Mouse (Mus musculus): ENCODE results near the gene Adam11.

Gene Adam11

DNA sequence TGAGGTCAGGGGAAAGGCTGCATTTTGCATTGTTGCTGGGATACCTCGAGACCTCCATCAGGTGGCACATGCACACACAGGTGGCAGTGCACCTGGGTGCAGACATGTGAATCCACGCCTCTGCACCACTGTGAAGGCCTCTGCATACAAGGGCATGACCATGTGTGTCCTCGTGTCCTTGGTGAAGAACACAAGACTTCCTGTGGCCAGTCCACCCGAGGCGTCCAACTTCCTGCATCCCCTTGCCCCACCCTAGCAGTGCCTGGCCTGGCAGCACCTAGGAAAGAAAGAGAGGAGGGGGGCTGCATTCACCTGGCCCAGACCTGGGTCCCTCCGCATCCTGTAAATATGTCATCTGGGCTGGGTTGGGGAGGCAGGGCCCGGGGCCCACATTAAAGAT, 18.6 kb downstream of the Adam11 start:
- DNase-seq = no peak

DNA sequence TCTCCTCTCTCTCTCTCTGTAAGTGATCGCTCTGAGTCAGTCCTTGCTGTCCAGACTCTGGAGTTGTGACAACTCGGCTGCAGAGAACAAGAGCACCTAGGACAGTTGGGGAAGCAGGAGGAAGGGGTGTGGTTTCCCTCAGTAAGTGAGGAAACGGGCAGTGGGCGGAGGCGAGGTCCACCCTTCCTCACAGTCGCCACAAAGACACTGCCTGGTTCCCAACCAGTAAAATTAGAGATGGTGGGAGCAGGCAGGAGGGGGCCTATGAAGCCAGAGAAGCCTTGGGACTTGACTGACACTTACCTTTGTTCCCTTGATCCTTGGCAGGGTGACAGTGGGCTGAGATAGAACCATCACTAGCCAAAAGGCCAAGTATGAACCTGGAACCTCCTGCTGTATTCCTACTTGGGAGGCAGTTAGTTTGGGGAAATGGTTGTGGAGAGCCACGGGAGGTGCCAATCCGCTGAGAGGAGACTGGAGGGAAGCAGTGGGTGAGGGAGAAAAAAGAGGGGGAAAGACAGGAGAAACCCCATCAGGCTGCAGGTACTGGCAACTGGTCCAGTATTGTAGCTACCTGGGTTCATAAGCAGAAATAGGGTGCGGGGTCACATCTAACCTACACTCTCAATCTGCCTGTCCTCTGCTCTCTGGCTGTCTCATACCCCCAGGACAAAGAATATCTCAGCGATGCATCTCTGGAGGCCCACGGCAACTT, 19.2 kb downstream of the Adam11 start:
- DNase-seq = no peak

DNA sequence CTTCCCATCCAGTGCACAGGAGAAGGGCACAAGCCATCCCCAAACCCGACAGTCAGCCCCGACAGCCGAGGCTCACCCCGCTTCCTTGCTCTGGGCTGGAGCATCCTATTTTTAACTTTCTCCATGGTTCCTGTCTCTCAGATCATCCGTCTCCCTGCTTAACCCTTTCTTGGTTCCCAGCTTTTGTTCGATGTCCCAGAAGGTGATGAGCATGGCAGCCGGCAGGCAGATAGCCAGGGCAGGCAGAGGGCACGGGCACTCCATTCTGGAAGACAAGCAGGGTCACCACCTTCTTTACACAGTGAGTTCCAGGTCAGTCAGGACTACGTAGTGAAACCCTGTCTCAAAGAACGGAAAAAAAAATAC, 19.7 kb downstream of the Adam11 start:
- DNase-seq = no peak

DNA sequence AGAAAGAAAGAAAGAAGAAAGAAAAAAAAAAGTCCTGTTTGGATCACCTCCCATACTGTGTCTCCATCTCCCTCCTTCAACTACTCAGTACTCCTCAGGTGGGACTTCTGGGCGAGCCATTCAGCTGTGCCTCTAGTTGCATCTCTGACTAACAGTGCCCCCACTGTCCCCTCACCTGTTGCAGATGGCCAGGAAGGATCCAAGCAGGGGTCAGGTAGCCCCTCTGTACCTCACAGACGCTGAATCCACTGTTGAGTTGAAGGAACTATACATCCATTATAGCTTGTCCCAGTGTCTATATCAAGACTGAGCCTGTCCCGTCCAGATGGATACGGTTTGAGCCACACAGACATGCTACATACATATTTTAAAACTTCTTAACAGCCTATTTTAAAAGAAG, 20.3 kb downstream of the Adam11 start:
- DNase-seq = no peak

DNA sequence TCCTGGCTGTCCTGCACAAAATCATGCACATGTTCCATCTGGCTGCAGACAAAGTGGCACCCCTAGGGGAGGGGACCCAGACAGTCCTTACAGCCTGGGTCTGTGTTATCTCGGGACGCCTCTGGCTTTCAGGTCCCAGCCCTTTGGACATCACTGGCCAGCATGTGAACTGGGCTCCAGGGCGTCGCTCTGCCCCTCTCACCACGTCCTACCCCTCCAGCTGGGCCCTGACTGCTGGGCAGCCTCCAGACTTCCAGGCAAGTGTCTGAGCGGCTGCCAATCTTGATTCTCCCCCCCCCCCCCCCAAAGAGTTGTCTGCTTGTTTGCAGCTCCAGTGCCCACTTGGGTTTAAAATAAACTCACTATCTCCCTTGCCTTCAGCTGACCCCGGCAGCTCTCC, 22.2 kb downstream of the Adam11 start:
- no peak for DNase-seq

DNA sequence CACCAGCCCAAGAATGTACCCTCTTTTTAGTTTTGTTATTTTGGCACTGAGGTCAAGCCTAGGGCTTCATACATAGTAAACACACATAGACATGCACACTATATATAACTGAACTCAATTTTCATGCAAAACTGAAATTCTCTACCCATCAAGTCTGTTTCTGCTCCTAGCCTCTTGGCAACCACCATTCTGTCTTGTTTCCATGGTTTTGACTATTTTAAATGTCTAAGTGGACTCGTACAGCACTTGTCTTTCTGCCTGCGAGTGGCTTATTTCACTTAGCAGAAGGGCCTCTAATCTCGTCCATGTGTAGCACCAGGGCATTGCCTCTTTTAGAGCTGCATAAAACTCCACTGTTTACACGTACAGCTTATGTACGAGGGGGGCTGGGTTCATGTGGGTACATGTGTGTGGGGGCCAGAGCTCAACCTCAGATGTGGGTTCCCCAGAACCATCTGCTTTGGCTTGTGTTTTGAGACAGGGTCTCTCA, 26.5 kb downstream of the Adam11 start:
- DNase-seq = no peak

DNA sequence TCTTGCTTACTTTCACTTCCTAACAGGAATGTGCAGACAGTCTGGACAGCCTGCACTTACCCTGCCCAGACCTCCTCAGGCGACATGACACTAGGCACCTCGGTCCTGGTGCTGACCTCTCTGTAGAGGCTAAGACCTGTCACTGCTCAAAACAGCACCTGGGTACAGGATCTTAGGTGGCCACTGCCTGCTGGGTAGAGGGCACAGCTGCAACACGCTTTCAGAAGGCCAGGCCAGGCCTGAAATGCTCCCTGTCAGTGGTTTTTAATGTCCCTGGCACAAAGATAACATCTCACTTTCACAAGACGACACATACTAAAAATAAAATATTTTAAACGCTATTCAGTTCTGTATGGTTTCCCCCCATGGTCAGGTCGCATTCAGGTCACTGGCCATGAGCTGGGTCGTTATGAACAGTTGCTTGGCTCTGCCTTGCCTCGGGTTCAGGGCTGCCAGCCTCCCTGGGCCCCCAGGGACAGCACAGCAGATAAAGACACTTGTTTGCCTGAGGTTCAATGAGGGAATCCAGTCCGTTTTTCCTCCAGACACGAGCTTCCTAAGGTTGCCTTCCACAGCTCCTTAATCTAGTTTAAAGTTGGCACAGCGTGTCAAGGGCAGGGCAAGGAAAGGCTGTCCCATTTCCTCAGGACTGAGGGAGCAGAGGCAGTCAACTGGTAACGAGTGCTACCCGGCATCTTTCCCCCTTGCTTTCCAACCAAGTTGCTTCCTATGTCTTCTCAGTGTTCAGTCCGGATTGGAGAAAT, 30.6 kb downstream of the Adam11 start:
- no peak for DNase-seq

DNA sequence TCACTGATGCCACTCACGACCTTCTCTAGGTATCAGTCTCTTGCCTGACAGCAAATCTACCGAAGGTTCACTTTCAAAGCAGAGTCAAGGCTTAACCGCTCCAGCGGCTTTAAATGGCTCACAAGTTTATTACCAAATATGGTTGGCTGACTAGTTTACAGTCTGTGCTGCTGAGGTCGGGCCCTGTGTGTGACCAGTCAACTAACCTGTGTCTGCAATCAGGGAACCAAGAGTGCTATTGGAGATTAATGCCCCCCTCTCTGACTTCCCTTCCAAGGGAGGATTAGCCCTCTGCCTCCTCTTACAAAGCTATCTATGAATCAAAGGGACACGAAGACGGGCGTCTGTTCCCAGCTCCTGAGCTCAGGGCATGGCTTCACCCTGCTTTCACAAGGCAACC, 32.9 kb downstream of the Adam11 start:
- DNase-seq = no peak

DNA sequence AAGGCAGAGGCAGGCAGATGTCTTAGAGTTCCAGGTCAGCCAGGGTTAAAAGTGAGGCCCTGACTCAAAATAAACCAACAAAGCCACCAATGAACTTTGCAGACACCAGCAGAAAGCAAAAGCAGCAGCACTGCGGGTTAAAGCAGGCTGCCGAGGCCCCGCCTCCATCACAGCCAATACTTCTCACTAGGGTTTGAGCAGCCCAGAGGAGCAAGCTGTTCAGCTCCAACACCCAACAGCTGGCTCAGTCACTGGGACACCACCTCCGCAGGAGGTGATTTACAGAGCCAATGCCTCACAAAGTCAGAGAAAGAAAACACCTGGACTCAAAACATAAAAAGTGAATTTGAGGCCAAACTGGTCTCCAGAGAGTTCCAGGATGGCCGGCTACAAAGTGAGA, 42.2 kb downstream of the Adam11 start:
- DNase-seq = no peak

DNA sequence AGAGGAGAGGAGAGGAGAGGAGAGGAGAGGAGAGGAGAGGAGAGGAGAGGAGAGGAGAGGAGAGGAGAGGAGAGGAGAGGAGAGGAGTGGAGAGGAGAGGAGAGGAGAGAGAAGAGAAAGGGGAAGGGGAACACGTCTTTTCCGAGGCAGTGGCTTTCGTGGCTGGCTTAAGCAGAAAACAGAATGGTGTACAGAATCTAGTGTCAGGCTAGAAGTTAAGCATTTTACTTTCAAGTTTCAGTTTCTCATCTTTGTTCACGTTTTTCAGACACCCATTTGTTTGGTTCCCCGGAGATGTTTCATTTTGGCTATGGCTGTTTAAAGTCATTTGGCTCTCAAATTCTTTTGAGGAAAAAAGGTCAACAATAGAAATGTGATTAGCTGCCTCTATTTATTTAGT, 47.0 kb downstream of the Adam11 start:
- DNase-seq = no peak

DNA sequence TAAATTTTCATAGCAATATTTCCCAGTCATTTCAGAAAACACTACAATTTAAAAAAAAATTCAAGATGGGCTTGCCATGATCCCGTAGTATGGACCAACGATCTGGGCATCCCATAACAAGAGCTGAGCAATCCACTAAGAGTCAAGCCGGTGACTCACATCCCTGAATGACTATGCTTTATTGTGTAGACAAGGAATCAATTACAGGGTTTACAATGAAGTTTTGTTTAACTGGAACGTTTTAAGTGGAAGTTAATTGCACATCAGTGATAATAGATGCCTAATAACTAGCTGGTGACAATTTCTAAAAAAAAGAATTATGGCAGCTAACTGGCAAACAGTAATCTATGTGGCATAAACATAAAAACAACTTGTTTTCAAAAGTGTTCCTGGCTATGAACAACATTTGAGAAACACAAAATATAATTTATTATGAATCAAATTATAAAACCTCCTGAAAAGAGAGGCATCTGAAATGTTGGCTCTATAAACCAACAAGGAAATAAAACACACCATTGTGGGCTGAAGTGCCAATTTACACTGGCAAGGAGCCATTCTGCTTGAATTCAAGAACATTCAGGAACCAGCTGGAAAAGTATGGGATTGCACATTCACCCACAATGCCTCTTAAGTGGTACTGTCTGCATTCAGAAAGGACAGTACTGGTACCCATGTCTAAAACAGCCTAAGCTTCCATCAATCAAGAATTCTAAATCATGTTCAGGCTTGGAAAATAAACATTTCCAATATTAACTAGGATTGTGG, 49.7 kb downstream of the Adam11 start:
- DNase-seq = no peak

DNA sequence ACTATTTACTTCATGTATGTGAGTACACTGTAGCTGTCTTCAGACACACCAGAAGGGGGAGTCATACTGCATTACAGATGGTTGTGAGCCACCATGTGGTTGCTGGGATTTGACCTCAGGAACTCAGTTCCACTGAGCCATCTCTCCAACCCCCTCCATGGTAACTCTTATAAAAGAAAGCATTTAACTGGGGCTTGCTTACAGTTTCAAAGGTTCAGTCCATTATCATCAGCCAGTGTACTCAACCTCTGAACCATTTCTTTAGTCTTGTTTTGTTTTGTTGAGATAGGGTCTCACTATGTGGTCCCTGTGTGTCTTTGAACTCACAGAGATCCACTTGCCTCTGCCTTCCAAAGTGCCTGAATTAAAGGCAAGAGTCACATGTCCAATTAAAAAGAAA, 53.6 kb downstream of the Adam11 start:
- DNase-seq = no peak

DNA sequence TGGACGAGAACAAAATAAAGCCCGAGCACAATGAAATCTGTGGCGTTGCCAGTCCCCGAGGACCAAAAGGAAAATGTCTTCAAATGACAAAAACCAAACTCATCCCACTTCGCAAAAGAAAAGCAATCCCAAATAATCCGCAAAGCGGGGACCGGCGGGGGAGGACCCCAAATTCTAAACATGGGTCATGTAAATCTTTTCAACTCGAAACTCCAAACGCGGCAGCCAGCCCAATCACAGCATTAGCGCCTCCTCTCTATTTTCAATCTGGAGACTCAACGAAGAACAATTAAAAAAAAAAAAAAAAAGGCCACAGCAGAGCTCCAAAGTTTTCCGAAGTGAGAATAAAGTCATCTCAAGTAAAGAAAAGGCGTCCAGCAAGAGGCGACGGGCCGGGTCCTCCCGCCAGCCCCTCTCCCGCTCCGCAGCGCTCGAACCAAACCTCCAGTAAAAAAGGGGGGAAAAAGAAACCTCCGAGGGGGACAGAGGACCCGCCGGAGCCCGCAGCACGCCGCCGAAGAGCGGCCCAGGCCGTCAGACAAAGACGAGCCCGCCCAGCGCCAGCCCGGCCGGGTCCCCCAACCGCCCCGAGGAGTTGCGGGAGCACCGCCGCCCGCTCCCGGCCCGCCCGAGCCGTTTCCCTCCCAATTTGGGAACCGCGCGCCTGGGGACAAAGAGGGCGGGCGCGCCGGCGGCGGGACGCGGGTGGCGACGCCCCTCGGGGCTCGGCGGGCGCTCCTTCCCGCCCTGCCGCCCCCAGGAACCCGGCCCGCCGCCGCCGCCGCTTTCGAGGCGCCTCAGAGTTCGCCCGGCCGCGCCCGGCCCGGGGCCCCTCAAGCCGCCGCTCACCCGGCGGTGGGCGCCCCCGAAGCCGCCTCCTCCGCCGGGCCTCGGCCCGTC, 57.1 kb downstream of the Adam11 start:
- peak; percentile 19 for DNase-seq

DNA sequence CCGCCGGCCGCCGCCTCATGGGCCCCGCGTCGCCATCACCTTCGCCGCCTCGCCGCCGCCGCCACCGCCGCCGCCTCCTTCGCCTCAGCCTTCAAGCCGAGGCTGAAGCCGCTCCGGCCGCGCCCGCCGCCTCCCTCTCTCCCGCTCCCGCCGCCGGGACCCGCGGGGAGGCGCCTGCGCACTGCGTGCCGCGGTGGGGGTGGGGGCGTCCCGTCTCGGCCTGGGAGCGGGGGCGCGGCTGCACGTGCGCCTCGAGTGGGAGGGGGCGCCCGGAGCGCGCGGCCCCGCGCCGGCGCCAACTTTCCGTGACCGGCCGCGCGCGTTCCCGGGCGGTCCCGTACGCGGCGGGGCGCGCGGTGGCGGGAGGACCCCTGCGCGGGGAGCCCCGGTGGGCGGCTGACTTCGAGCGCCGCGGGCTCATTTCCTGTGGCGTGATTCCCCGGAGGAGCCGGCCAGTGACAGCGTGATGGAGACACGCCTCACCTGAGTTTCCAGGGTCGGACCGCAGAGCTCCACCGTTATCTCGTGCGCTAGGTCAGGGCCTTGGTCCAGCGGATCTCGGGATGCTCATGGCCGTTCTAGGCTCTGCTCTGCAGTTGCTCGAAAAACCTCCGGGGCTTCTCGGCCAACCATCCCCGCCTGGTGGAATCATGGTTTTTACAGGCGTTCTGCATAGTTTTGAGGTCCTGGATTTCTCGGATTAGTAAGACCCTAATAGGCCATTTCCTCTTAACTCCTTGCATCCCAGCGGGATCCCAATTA, 58.0 kb downstream of the Adam11 start, which contains the start of gene Gjc1:
Gjc1 (minus strand) TSS at position 680 of the 762 bp plus-strand sequence.
- DNase-seq = peak; percentile 40

DNA sequence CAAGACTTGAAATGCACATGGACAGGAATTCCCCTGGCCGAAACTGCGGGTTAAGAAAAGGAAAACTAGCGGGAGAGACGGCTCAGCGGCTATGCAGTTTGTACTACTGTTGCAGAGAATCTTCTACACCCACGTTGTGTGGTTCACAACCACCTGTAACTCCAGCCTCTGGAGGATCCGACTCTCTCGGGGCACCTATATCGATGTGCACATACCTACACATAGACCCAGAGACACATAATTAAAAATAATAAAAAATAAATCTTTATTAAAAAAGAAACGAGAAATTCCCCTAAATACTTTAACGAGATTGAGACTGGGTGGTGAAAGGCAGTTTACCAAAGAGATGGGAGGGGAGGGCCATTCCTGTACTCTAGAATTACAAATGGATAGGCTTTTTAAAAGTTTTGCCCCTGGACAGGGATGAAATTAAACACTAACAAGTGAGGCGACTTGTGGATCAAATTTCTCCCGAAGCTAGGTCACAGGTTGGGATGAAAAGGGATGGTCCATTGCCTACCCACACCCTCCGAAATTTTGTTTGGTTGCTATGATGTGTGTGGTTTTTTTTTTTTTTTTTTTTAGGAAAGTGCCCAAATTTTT, 58.6 kb downstream of the Adam11 start:
- DNase-seq = no peak

DNA sequence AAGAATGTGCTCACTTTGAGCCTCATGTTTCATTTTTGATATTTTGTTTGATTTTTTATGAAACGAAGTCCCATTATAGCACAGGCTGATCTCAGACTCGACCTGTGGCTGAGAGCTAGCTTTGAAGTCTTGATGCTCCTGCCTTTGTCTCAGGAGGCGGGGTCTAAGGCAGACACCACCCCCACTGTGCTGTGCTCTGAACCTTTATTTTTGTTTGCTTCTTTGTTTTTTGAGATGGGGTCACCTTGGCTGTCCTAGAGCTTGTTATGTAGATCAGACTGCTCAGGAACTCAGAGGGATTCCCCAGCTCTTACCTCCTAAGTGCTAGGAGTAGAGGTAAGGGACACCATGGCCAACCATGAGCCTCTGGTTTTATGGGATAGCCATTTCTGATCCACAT, 59.2 kb downstream of the Adam11 start:
- peak; percentile 3 for DNase-seq

DNA sequence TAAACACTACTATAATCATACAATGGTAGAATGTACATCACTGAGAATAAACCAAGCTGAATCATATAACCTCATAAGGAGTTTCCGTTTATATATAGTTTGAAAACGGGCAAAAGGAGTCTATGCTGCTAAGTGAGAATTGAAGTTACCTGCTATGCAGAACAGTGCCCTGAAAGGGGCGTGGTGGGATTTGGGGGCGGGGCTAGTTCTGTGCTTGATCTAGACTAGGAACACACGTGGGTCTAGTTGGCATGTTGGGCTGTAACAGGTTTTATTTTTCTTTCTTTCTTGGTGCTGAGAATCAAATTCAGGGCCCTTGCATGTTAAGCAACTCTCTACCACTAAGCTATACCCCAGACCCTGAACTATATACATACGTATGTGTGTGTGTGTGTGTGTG, 60.0 kb downstream of the Adam11 start:
- DNase-seq = peak; percentile 10

DNA sequence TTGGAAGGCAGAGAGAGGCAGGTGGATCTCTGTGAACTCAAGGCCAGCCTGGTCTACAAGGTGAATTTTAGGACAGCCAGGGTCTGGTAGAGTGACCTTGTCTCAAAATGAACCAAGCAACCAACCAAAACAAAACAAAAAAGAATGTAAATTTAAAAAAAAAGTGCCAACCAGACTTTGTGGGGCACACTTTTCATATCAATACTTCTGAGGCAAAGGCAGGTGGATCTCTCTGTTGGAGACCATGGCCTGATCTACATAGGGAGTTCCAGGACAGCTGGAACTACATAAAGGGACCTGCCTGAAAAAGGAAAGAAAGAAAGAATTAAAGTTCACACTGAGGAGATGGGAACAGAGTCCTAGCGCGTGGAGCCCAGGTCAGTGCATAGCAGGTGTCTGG, 65.2 kb downstream of the Adam11 start:
- DNase-seq = no peak

DNA sequence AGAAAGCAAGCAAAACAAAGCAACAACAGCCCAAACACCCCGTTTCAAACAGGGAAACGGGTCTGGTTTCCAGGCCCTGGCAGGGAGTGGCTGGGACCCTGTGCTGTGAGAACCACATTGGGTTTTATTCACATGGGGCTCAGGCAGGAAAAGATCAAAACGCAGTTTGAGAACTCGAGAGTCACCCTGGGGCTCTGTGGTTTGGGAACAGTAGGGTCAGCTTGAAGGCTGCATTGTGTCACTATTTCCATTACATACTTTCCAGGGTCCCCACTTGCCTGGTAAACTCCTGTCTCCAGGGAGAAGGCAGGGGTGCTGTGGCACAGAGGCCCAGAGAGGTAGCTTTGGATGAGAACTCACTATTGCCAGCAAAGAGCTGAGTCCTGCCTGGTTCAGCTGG, 65.9 kb downstream of the Adam11 start:
- DNase-seq = no peak

Data from thymus, postnatal 25 days (tissue).